Mouse (Mus musculus): Measurements from ENCODE around the gene Snd1. TPM values are rescaled to one million over a fixed set of nuclear protein-coding genes. Genes with fewer than 3 reads are reported as not detected.

Snd1 gene
- polyA plus RNA-seq, 1 experiment from 2014 or later = 113 TPM

GRCm38 (mm10) chr6:28767891-28768481 lies 293.0 kb downstream of the Snd1 start:
- H3K9ac ChIP-seq (replicated peaks; ENCODE audit: low read depth, low read length) = no peak overlapping the region
- H3K9me3 ChIP-seq (ENCODE audit: control insufficient read depth, low read depth, low read length) = no peaks in the 10 kb centered on the region
- no peaks in the 10 kb centered on the region for H3K27me3 ChIP-seq (ENCODE audit: control insufficient read depth, insufficient read depth, low read length)
- H3K4me1 ChIP-seq (ENCODE audit: control insufficient read depth, insufficient read depth, low read length) = no peaks in the 10 kb centered on the region
- H3K36me3 ChIP-seq (ENCODE audit: control insufficient read depth, insufficient read depth, low read length) = no peaks in the 10 kb centered on the region
- H3K4me2 ChIP-seq (replicated peaks; ENCODE audit: low read depth, low read length) = no peak overlapping the region
- H3K4me3 ChIP-seq (ENCODE audit: low read depth, low read length) = no peak overlapping the region
- H3K27ac ChIP-seq (ENCODE audit: low read length) = no peak overlapping the region
- ATAC-seq (ENCODE audit: insufficient number of reproducible peaks, insufficient read depth, low FRiP score, low read depth) = no peak
- 76% methylated on average over 6 of the region's 6 CpGs for WGBS

GRCm38 (mm10) chr6:28771331-28771730 lies 296.4 kb downstream of the Snd1 start:
- Histone ChIP-seq H3K36me3 (ENCODE audit: control insufficient read depth, insufficient read depth, low read length) (no peaks in the 10 kb centered on the region), H3K27ac (ENCODE audit: low read length) (no peak overlapping the region), H3K4me1 (ENCODE audit: control insufficient read depth, insufficient read depth, low read length) (no peaks in the 10 kb centered on the region), H3K4me2 (replicated peaks; ENCODE audit: low read depth, low read length) (no peak overlapping the region), H3K9me3 (ENCODE audit: control insufficient read depth, low read depth, low read length) (no peaks in the 10 kb centered on the region), H3K9ac (replicated peaks; ENCODE audit: low read depth, low read length) (no peak overlapping the region), H3K27me3 (ENCODE audit: control insufficient read depth, insufficient read depth, low read length) (no peaks in the 10 kb centered on the region), H3K4me3 (ENCODE audit: low read depth, low read length) (no peak overlapping the region)
- 51% methylated on average over 2 of the region's 2 CpGs for WGBS
- ATAC-seq (ENCODE audit: insufficient number of reproducible peaks, insufficient read depth, low FRiP score, low read depth) = no peak

DNA sequence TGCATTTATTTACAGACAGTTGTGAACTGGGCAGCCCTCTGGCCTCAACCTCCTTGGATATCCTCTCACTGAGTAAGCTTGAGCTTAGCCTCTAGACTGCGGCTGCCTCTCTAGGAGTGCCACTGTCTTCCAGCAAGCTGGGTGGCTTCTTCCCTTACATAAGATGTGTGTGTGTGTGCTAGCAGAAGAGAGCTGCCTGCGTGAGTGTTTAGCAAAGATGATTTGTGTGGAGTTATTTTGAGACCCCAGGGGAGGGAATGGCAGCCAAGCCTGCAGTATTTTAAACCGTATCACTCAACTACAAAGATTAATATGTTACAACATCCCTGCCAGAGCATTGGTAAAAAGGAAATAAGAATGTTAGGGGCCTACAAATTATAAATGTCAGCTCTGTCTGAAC lies 306.8 kb downstream of the Snd1 start:
- no peak overlapping the region for H3K4me2 ChIP-seq (replicated peaks; ENCODE audit: low read depth, low read length)
- no peaks in the 10 kb centered on the region for H3K27me3 ChIP-seq (ENCODE audit: control insufficient read depth, insufficient read depth, low read length)
- no peaks in the 10 kb centered on the region for H3K36me3 ChIP-seq (ENCODE audit: control insufficient read depth, insufficient read depth, low read length)
- 45% methylated on average over 3 of the region's 3 CpGs for WGBS
- no peak overlapping the region for H3K4me3 ChIP-seq (ENCODE audit: low read depth, low read length)
- no peak overlapping the region for H3K27ac ChIP-seq (ENCODE audit: low read length)
- no peak for ATAC-seq (ENCODE audit: insufficient number of reproducible peaks, insufficient read depth, low FRiP score, low read depth)
- no peak overlapping the region for H3K9ac ChIP-seq (replicated peaks; ENCODE audit: low read depth, low read length)
- H3K9me3 ChIP-seq (ENCODE audit: control insufficient read depth, low read depth, low read length) = no peaks in the 10 kb centered on the region
- 0 out of 2 replicates have a peak, but pooled peaks cover 3% of the 10 kb centered on the region for H3K4me1 ChIP-seq (ENCODE audit: control insufficient read depth, insufficient read depth, low read length)

DNA sequence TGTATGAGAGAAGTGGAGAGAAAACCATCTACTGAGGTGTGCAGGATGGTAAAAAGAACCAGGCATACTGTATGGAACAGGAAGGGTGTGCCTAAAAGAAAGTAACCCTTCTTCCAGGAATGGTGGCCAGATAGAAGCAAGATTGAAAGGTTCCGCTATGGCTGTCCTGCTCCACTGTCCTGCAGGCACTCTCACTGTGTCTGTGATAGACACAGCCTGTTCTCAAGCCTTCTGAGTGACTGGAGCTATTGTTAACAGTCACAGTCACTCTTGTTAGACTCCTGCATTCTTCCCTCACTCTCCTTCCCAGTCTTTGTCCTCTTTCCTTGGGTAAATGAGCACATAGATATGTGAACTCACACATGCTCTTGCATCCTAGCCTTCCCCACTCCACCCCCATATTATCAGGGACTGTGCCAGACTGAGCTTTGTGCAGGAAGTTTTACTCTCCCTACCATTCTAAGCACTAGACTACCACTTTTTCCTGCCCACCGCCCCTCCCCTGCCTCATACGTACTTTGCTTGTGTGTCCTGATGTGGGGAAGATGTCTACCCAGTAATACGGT lies 308.2 kb downstream of the Snd1 start:
- Histone ChIP-seq H3K36me3 (ENCODE audit: control insufficient read depth, insufficient read depth, low read length) (no peaks in the 10 kb centered on the region), H3K4me3 (ENCODE audit: low read depth, low read length) (no peak overlapping the region), H3K4me2 (replicated peaks; ENCODE audit: low read depth, low read length) (no peak overlapping the region), H3K27ac (ENCODE audit: low read length) (no peak overlapping the region), H3K9me3 (ENCODE audit: control insufficient read depth, low read depth, low read length) (no peaks in the 10 kb centered on the region), H3K4me1 (ENCODE audit: control insufficient read depth, insufficient read depth, low read length) (0 out of 2 replicates have a peak, but pooled peaks cover 3% of the 10 kb centered on the region), H3K9ac (replicated peaks; ENCODE audit: low read depth, low read length) (no peak overlapping the region), H3K27me3 (ENCODE audit: control insufficient read depth, insufficient read depth, low read length) (no peaks in the 10 kb centered on the region)
- ATAC-seq (ENCODE audit: insufficient number of reproducible peaks, insufficient read depth, low FRiP score, low read depth) = no peak
- 87% methylated on average over 4 of the region's 4 CpGs for WGBS

GRCm38 (mm10) chr6:28783953-28784352 lies 309.0 kb downstream of the Snd1 start:
- Histone ChIP-seq H3K9ac (replicated peaks; ENCODE audit: low read depth, low read length) (no peak overlapping the region), H3K4me1 (ENCODE audit: control insufficient read depth, insufficient read depth, low read length) (0 out of 2 replicates have a peak, but pooled peaks cover 3% of the 10 kb centered on the region), H3K27me3 (ENCODE audit: control insufficient read depth, insufficient read depth, low read length) (no peaks in the 10 kb centered on the region), H3K4me3 (ENCODE audit: low read depth, low read length) (no peak overlapping the region), H3K9me3 (ENCODE audit: control insufficient read depth, low read depth, low read length) (no peaks in the 10 kb centered on the region), H3K36me3 (ENCODE audit: control insufficient read depth, insufficient read depth, low read length) (no peaks in the 10 kb centered on the region), H3K4me2 (replicated peaks; ENCODE audit: low read depth, low read length) (no peak overlapping the region), H3K27ac (ENCODE audit: low read length) (no peak overlapping the region)
- ATAC-seq (ENCODE audit: insufficient number of reproducible peaks, insufficient read depth, low FRiP score, low read depth) = no peak
- 80% methylated on average over 5 of the region's 5 CpGs for WGBS

DNA sequence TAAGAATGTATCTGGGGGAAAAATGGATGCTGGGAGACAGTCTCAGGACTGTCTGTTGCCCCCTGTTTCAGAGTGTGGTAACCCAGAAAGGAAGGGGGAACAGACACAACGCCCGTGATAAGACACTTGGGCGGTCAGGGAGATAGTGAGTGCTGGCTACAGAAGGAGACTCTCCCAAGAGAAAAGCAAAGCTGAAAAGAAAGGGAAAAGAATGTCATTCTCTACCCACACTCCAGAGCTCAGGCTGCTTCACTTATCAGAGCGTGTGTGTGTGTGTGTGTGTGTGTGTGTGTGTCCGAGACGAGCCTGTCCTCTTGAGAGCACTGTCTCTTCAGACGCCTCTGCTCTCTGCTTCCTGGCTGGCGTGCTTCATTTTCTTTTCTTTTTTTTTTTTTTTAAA lies 310.8 kb downstream of the Snd1 start:
- Histone ChIP-seq H3K27ac (ENCODE audit: low read length) (no peak overlapping the region), H3K9me3 (ENCODE audit: control insufficient read depth, low read depth, low read length) (no peaks in the 10 kb centered on the region), H3K4me2 (replicated peaks; ENCODE audit: low read depth, low read length) (no peak overlapping the region), H3K36me3 (ENCODE audit: control insufficient read depth, insufficient read depth, low read length) (no peaks in the 10 kb centered on the region), H3K4me1 (ENCODE audit: control insufficient read depth, insufficient read depth, low read length) (peaks cover 5% of the 10 kb centered on the region; the same call in 1 of the 2 replicates), H3K27me3 (ENCODE audit: control insufficient read depth, insufficient read depth, low read length) (no peaks in the 10 kb centered on the region), H3K4me3 (ENCODE audit: low read depth, low read length) (no peak overlapping the region), H3K9ac (replicated peaks; ENCODE audit: low read depth, low read length) (no peak overlapping the region)
- ATAC-seq (ENCODE audit: insufficient number of reproducible peaks, insufficient read depth, low FRiP score, low read depth) = no peak
- WGBS = 83% methylated on average over 8 of the region's 8 CpGs

DNA sequence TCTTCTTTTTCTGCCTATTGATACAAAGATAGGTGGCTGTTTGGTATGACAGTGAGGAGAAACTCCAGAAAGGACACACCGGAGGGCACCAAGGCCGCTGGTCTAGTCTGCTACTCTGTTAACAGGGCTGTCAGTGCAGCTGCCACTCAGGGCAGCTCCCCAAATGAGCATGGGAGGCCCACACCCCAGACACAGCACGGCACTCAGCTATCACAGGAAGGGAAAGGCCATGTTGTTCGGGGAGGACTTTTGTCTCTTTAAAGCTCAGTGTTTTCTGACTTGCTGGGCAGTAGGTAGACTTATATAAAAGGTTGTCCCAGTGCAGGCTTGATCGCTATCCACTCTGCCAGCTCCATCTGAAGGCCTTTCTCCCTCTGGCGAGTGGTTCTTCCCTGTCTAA lies 312.2 kb downstream of the Snd1 start:
- Histone ChIP-seq H3K27me3 (ENCODE audit: control insufficient read depth, insufficient read depth, low read length) (no peaks in the 10 kb centered on the region), H3K36me3 (ENCODE audit: control insufficient read depth, insufficient read depth, low read length) (no peaks in the 10 kb centered on the region), H3K4me1 (ENCODE audit: control insufficient read depth, insufficient read depth, low read length) (peaks cover 6% of the 10 kb centered on the region; the same call in 1 of the 2 replicates), H3K4me3 (ENCODE audit: low read depth, low read length) (no peak overlapping the region), H3K9me3 (ENCODE audit: control insufficient read depth, low read depth, low read length) (no peaks in the 10 kb centered on the region), H3K4me2 (replicated peaks; ENCODE audit: low read depth, low read length) (no peak overlapping the region), H3K27ac (ENCODE audit: low read length) (no peak overlapping the region), H3K9ac (replicated peaks; ENCODE audit: low read depth, low read length) (no peak overlapping the region)
- WGBS = 76% methylated on average over 6 of the region's 6 CpGs
- ATAC-seq (ENCODE audit: insufficient number of reproducible peaks, insufficient read depth, low FRiP score, low read depth) = no peak

- 39% methylated on average over 4 of the region's 4 CpGs for WGBS
Measured at GRCm38 (mm10) chr6:28789685-28790084, 314.7 kb downstream of the Snd1 start.

More at GRCm38 (mm10) chr6:28789685-28790084, 314.7 kb downstream of the Snd1 start:
- H3K9me3 ChIP-seq (ENCODE audit: control insufficient read depth, low read depth, low read length) = no peaks in the 10 kb centered on the region
- no peak overlapping the region for H3K4me2 ChIP-seq (replicated peaks; ENCODE audit: low read depth, low read length)
- ATAC-seq (ENCODE audit: insufficient number of reproducible peaks, insufficient read depth, low FRiP score, low read depth) = no peak
- H3K27me3 ChIP-seq (ENCODE audit: control insufficient read depth, insufficient read depth, low read length) = no peaks in the 10 kb centered on the region
- peaks cover 6% of the 10 kb centered on the region; the same call in 1 of the 2 replicates for H3K4me1 ChIP-seq (ENCODE audit: control insufficient read depth, insufficient read depth, low read length)
- H3K27ac ChIP-seq (ENCODE audit: low read length) = no peak overlapping the region
- no peak overlapping the region for H3K4me3 ChIP-seq (ENCODE audit: low read depth, low read length)
- H3K36me3 ChIP-seq (ENCODE audit: control insufficient read depth, insufficient read depth, low read length) = no peaks in the 10 kb centered on the region
- no peak overlapping the region for H3K9ac ChIP-seq (replicated peaks; ENCODE audit: low read depth, low read length)
